Mouse (Mus musculus): ENCODE data around the gene Gpc3. TPM values are rescaled to one million over a fixed set of nuclear protein-coding genes. Genes with fewer than 3 reads are reported as not detected.

The Gpc3 gene
- polyA plus RNA-seq, 1 experiment from 2014 or later, result 35.8 TPM

GRCm38 (mm10) chrX:52632688-52633324, 19.1 kb upstream of the Gpc3 start:
- WGBS, result 28% methylated on average over 7 of the region's 7 CpGs
- no peaks in the 10 kb centered on the region for H3K4me1 ChIP-seq (replicated peaks; ENCODE audit: control insufficient read depth, insufficient read depth, low read length)
- H3K9ac ChIP-seq (replicated peaks; ENCODE audit: low read depth, low read length), result no peak overlapping the region
- no peaks in the 10 kb centered on the region for H3K36me3 ChIP-seq (ENCODE audit: control insufficient read depth, insufficient read depth)
- no peak for ATAC-seq
- no peaks in the 10 kb centered on the region for H3K9me3 ChIP-seq (ENCODE audit: control insufficient read depth, low read length)
- H3K27ac ChIP-seq (ENCODE audit: low read length), result no peak overlapping the region
- no peak overlapping the region for H3K4me3 ChIP-seq (replicated peaks; ENCODE audit: low read length)
- no peak overlapping the region for H3K4me2 ChIP-seq (ENCODE audit: low read length)
- 0 out of 2 replicates have a peak, but pooled peaks cover 6% of the 10 kb centered on the region for H3K27me3 ChIP-seq (replicated peaks; ENCODE audit: control insufficient read depth, insufficient read depth, low read length)

- 60% methylated on average over 6 of the region's 6 CpGs for WGBS
- Histone ChIP-seq H3K9me3 (ENCODE audit: control insufficient read depth, low read length) (no peaks in the 10 kb centered on the region), H3K36me3 (ENCODE audit: control insufficient read depth, insufficient read depth) (no peaks in the 10 kb centered on the region), H3K4me3 (replicated peaks; ENCODE audit: low read length) (no peak overlapping the region), H3K27ac (ENCODE audit: low read length) (no peak overlapping the region), H3K4me2 (ENCODE audit: low read length) (no peak overlapping the region), H3K4me1 (replicated peaks; ENCODE audit: control insufficient read depth, insufficient read depth, low read length) (no peaks in the 10 kb centered on the region), H3K9ac (replicated peaks; ENCODE audit: low read depth, low read length) (no peak overlapping the region), H3K27me3 (replicated peaks; ENCODE audit: control insufficient read depth, insufficient read depth, low read length) (0 out of 2 replicates have a peak, but pooled peaks cover 3% of the 10 kb centered on the region)
- no peak for ATAC-seq
These were observed 13.4 kb upstream of the Gpc3 start for GRCm38 (mm10) chrX:52626963-52627716.

DNA sequence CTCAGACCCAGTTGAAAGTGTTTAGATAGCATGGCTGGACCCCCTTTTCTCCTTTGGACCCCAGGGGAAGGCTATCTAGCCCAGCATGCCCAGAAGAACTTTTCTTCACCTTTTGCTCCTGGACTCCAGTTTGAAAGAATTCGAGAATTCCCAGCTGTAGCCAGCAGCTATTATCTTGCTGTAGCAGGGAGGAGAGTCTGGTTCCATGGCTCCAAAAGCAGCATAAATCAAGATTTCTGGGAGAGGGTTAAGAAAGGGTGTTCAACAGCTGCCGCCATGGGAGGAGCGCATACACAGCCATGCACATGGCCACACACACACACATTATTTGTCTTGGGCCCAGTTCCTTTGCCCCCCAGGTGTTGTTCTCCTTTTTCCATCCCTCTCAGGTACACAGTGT, 4.1 kb upstream of the Gpc3 start:
- Histone ChIP-seq H3K36me3 (ENCODE audit: control insufficient read depth, insufficient read depth) (no peaks in the 10 kb centered on the region), H3K4me1 (replicated peaks; ENCODE audit: control insufficient read depth, insufficient read depth, low read length) (peaks cover 8% of the 10 kb centered on the region), H3K27me3 (replicated peaks; ENCODE audit: control insufficient read depth, insufficient read depth, low read length) (0 out of 2 replicates have a peak, but pooled peaks cover 3% of the 10 kb centered on the region), H3K9me3 (ENCODE audit: control insufficient read depth, low read length) (no peaks in the 10 kb centered on the region), H3K4me3 (replicated peaks; ENCODE audit: low read length) (no peak overlapping the region), H3K27ac (ENCODE audit: low read length) (no peak overlapping the region), H3K4me2 (ENCODE audit: low read length) (no peak overlapping the region), H3K9ac (replicated peaks; ENCODE audit: low read depth, low read length) (no peak overlapping the region)
- no peak for ATAC-seq
- 70% methylated on average over 3 of the region's 3 CpGs for WGBS

- Histone ChIP-seq H3K4me1 (replicated peaks; ENCODE audit: control insufficient read depth, insufficient read depth, low read length) (peaks cover 16% of the 10 kb centered on the region), H3K36me3 (ENCODE audit: control insufficient read depth, insufficient read depth) (no peaks in the 10 kb centered on the region), H3K27me3 (replicated peaks; ENCODE audit: control insufficient read depth, insufficient read depth, low read length) (0 out of 2 replicates have a peak, but pooled peaks cover 3% of the 10 kb centered on the region), H3K9me3 (ENCODE audit: control insufficient read depth, low read length) (no peaks in the 10 kb centered on the region), H3K4me2 (ENCODE audit: low read length) (no peak overlapping the region), H3K4me3 (replicated peaks; ENCODE audit: low read length) (no peak overlapping the region), H3K9ac (replicated peaks; ENCODE audit: low read depth, low read length) (no peak overlapping the region), H3K27ac (ENCODE audit: low read length) (no peak overlapping the region)
- no peak for ATAC-seq
- WGBS, result 67% methylated on average over 5 of the region's 5 CpGs
These were observed 2.4 kb upstream of the Gpc3 start for GRCm38 (mm10) chrX:52616152-52616551.

GRCm38 (mm10) chrX:52614031-52614381, 256 bp upstream of the Gpc3 start:
- peak; percentile 97 for ATAC-seq
- no peak overlapping the region for H3K27ac ChIP-seq (ENCODE audit: low read length)
- peak overlapping the region; percentile 42 for H3K4me3 ChIP-seq (replicated peaks; ENCODE audit: low read length)
- 0 out of 2 replicates have a peak, but pooled peaks cover 5% of the 10 kb centered on the region for H3K27me3 ChIP-seq (replicated peaks; ENCODE audit: control insufficient read depth, insufficient read depth, low read length)
- peaks cover 16% of the 10 kb centered on the region for H3K4me1 ChIP-seq (replicated peaks; ENCODE audit: control insufficient read depth, insufficient read depth, low read length)
- peak overlapping the region; percentile 55 for H3K4me2 ChIP-seq (ENCODE audit: low read length)
- 14% methylated on average over 22 of the region's 23 CpGs for WGBS
- H3K9ac ChIP-seq (replicated peaks; ENCODE audit: low read depth, low read length), result peak overlapping the region; percentile 50; the same call in 1 of the 2 replicates
- H3K36me3 ChIP-seq (ENCODE audit: control insufficient read depth, insufficient read depth), result no peaks in the 10 kb centered on the region
- H3K9me3 ChIP-seq (ENCODE audit: control insufficient read depth, low read length), result no peaks in the 10 kb centered on the region

DNA sequence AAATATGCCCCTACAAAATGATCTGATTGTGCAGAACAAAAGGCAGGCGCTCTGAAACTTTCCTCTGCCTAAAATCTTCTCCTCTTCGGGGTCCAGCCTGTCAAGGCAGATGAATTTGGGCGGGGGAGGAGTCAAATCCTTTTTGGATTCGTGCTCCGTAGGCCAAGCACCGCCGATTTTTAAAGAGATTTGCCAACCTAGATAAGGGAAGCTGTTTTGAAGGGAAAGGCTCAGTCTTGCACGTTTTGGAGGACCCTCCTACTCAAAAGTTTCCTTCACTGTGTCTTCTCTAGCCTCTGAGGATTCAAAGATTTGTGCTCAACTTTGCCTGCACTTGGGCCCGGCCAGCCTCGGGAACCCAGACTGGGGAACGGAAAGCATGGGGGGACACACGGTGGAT, 944 bp downstream of the Gpc3 start:
- no peak overlapping the region for H3K27ac ChIP-seq (ENCODE audit: low read length)
- H3K4me3 ChIP-seq (replicated peaks; ENCODE audit: low read length), result peak overlapping the region; percentile 42
- peaks cover 16% of the 10 kb centered on the region for H3K4me1 ChIP-seq (replicated peaks; ENCODE audit: control insufficient read depth, insufficient read depth, low read length)
- no peak for ATAC-seq
- H3K27me3 ChIP-seq (replicated peaks; ENCODE audit: control insufficient read depth, insufficient read depth, low read length), result 0 out of 2 replicates have a peak, but pooled peaks cover 5% of the 10 kb centered on the region
- 25% methylated on average over 12 of the region's 12 CpGs for WGBS
- no peak overlapping the region for H3K9ac ChIP-seq (replicated peaks; ENCODE audit: low read depth, low read length)
- H3K9me3 ChIP-seq (ENCODE audit: control insufficient read depth, low read length), result no peaks in the 10 kb centered on the region
- peak overlapping the region; percentile 55 for H3K4me2 ChIP-seq (ENCODE audit: low read length)
- H3K36me3 ChIP-seq (ENCODE audit: control insufficient read depth, insufficient read depth), result no peaks in the 10 kb centered on the region

DNA sequence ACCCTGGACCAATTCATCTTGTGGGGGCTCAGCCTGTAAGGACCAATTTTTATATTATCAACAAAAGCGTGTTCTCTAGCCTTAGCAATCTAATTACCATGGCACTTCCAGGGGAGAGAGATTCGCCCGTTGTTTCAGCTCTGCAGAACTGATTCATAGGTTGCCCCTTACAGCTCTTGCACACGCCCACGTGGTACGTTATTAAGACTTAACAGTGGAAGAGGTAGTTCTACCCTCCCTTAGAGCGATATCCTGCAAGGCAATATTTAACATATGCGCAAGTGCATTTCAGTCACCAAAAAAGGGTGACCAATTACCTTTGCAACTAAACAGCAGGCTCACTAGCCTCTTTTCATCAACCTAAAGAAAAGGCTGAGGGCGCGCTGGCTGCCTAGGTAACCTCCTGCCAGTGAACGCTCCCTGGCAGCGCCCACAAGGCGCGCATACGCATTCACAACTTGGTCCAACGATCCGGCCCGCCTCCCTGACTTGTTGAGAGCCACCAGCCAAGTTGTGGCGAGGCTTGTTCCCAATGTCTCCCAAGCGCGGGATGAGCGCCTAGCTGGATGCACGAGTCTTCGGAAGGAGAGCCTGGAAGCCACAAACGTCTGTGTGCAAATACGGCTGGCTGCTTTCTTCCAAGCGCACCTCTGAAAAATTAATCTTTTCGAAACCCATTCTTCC, 1.6 kb downstream of the Gpc3 start:
- ATAC-seq, result no peak
- H3K9me3 ChIP-seq (ENCODE audit: control insufficient read depth, low read length), result no peaks in the 10 kb centered on the region
- WGBS, result 20% methylated on average over 28 of the region's 28 CpGs
- peak overlapping the region; percentile 55 for H3K4me2 ChIP-seq (ENCODE audit: low read length)
- no peak overlapping the region for H3K27ac ChIP-seq (ENCODE audit: low read length)
- H3K9ac ChIP-seq (replicated peaks; ENCODE audit: low read depth, low read length), result no peak overlapping the region
- H3K4me1 ChIP-seq (replicated peaks; ENCODE audit: control insufficient read depth, insufficient read depth, low read length), result peaks cover 16% of the 10 kb centered on the region
- H3K36me3 ChIP-seq (ENCODE audit: control insufficient read depth, insufficient read depth), result no peaks in the 10 kb centered on the region
- H3K27me3 ChIP-seq (replicated peaks; ENCODE audit: control insufficient read depth, insufficient read depth, low read length), result 0 out of 2 replicates have a peak, but pooled peaks cover 5% of the 10 kb centered on the region
- H3K4me3 ChIP-seq (replicated peaks; ENCODE audit: low read length), result peak overlapping the region; percentile 42

GRCm38 (mm10) chrX:52611541-52611940, 2.2 kb downstream of the Gpc3 start:
- Histone ChIP-seq H3K4me3 (replicated peaks; ENCODE audit: low read length) (no peak overlapping the region), H3K9ac (replicated peaks; ENCODE audit: low read depth, low read length) (no peak overlapping the region), H3K27ac (ENCODE audit: low read length) (no peak overlapping the region), H3K9me3 (ENCODE audit: control insufficient read depth, low read length) (no peaks in the 10 kb centered on the region), H3K36me3 (ENCODE audit: control insufficient read depth, insufficient read depth) (no peaks in the 10 kb centered on the region), H3K4me1 (replicated peaks; ENCODE audit: control insufficient read depth, insufficient read depth, low read length) (peaks cover 16% of the 10 kb centered on the region), H3K27me3 (replicated peaks; ENCODE audit: control insufficient read depth, insufficient read depth, low read length) (0 out of 2 replicates have a peak, but pooled peaks cover 5% of the 10 kb centered on the region), H3K4me2 (ENCODE audit: low read length) (no peak overlapping the region)
- 33% methylated on average over 3 of the region's 6 CpGs for WGBS
- no peak for ATAC-seq

DNA sequence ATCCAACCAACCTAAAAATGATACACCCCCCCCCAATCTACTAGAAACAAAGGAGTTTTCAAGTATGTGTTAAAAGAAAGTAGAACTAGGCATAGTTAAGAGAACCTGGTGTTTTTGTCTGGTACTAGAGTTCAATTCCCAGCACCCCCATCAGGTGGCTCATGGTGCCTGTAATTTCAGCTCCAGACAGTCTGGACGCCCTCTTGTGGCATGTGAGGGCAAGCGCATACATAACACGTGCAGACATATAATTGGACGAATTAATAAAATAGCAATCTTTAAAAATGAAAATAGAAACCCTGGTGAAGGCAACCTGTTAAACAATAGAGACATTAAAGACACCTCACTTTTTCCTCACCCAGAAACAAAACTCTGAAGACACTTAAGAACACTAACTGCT, 10.6 kb downstream of the Gpc3 start:
- H3K4me2 ChIP-seq (ENCODE audit: low read length), result no peak overlapping the region
- no peaks in the 10 kb centered on the region for H3K9me3 ChIP-seq (ENCODE audit: control insufficient read depth, low read length)
- 73% methylated on average over 4 of the region's 4 CpGs for WGBS
- no peak overlapping the region for H3K27ac ChIP-seq (ENCODE audit: low read length)
- no peaks in the 10 kb centered on the region for H3K4me1 ChIP-seq (replicated peaks; ENCODE audit: control insufficient read depth, insufficient read depth, low read length)
- no peak overlapping the region for H3K9ac ChIP-seq (replicated peaks; ENCODE audit: low read depth, low read length)
- H3K4me3 ChIP-seq (replicated peaks; ENCODE audit: low read length), result no peak overlapping the region
- H3K27me3 ChIP-seq (replicated peaks; ENCODE audit: control insufficient read depth, insufficient read depth, low read length), result no peaks in the 10 kb centered on the region
- H3K36me3 ChIP-seq (ENCODE audit: control insufficient read depth, insufficient read depth), result no peaks in the 10 kb centered on the region
- ATAC-seq, result no peak
